27 mouse cellular contexts compared by ENCODE assay signal in genomic region chrX:139367529-139367908, GRCm38 (mm10). TPM values are rescaled to one million over a fixed set of nuclear protein-coding genes. Genes with fewer than 3 reads are reported as not detected.
DNase-seq lines count a peak whose midpoint lies in the region; ATAC-seq and TF ChIP-seq lines count a peak whose summit lies in the region.
"Had no signal": no experiment of that assay in that cellular context is flagged by ENCODE, and none has a peak within 500 bp of the region (broad histone marks: within the 10 kb centered on the region; RNA-seq: fewer than 3 reads in every experiment).

No protein-coding gene starts in this region.

- H3K4me3 ChIP-seq in intestine, embryonic 15.5 days (replicated peaks) = no peak overlapping the region
- H3K4me3 ChIP-seq in intestine, postnatal 0 days (ENCODE audit: low read depth, low read length) = no peak overlapping the region
- no peak overlapping the region for H3K4me3 ChIP-seq in lung, embryonic 15.5 days
- H3K4me3 ChIP-seq in lung, postnatal 0 days (ENCODE audit: low read depth, low read length) = no peak overlapping the region
- H3K4me3 ChIP-seq: embryonic facial prominence, embryonic 10.5 days; embryonic facial prominence, embryonic 12.5 days; forebrain, embryonic 13.5 days; forebrain, embryonic 15.5 days had no signal

- H3K9ac ChIP-seq in intestine, embryonic 15.5 days = no peak overlapping the region
- no peak overlapping the region for H3K9ac ChIP-seq in intestine, postnatal 0 days (ENCODE audit: low read depth, low read length)
- H3K9ac ChIP-seq in lung, embryonic 15.5 days = no peak overlapping the region
- no peak overlapping the region for H3K9ac ChIP-seq in lung, postnatal 0 days (replicated peaks; ENCODE audit: low read depth)
- H3K9ac ChIP-seq: embryonic facial prominence, embryonic 12.5 days; forebrain, embryonic 13.5 days; forebrain, embryonic 15.5 days had no signal

- no peaks in the 10 kb centered on the region for H3K36me3 ChIP-seq in intestine, embryonic 15.5 days
- H3K36me3 ChIP-seq in intestine, postnatal 0 days (ENCODE audit: control insufficient read depth, insufficient read depth) = no peaks in the 10 kb centered on the region
- no peaks in the 10 kb centered on the region for H3K36me3 ChIP-seq in lung, embryonic 15.5 days
- H3K36me3 ChIP-seq in lung, postnatal 0 days (ENCODE audit: insufficient read depth, low read length) = no peaks in the 10 kb centered on the region
- H3K36me3 ChIP-seq: embryonic facial prominence, embryonic 10.5 days; embryonic facial prominence, embryonic 12.5 days; forebrain, embryonic 15.5 days; G1E had no signal

- TF ChIP-seq EP300 in lung, postnatal 0 days (IDR thresholded peaks at IDR 0.05) = no peak

- H3K9me3 ChIP-seq in intestine, embryonic 15.5 days = no peaks in the 10 kb centered on the region
- H3K9me3 ChIP-seq in intestine, postnatal 0 days (ENCODE audit: control insufficient read depth) = no peaks in the 10 kb centered on the region
- H3K9me3 ChIP-seq in lung, embryonic 15.5 days = no peaks in the 10 kb centered on the region
- H3K9me3 ChIP-seq in lung, postnatal 0 days (ENCODE audit: low read length) = no peaks in the 10 kb centered on the region
- H3K9me3 ChIP-seq: embryonic facial prominence, embryonic 10.5 days; embryonic facial prominence, embryonic 12.5 days; forebrain, embryonic 13.5 days; forebrain, embryonic 15.5 days; G1E had no signal

- no peaks in the 10 kb centered on the region for H3K4me1 ChIP-seq in intestine, embryonic 15.5 days (replicated peaks)
- H3K4me1 ChIP-seq in intestine, postnatal 0 days (replicated peaks; ENCODE audit: control insufficient read depth, insufficient read depth, low read length) = no peaks in the 10 kb centered on the region
- H3K4me1 ChIP-seq in lung, embryonic 15.5 days = no peaks in the 10 kb centered on the region
- no peaks in the 10 kb centered on the region for H3K4me1 ChIP-seq in lung, postnatal 0 days (ENCODE audit: insufficient read depth, low read depth, low read length)
- H3K4me1 ChIP-seq: embryonic facial prominence, embryonic 10.5 days; embryonic facial prominence, embryonic 12.5 days; forebrain, embryonic 13.5 days; forebrain, embryonic 15.5 days had no signal

- DNase-seq in lung, postnatal 4 days = no peak
- no peak for DNase-seq in lung, postnatal 0 days (ENCODE audit: low spot score)
- no peak for DNase-seq in lung, postnatal 10 days
- DNase-seq: adrenal gland, adult 8-10 months; adrenal gland, postnatal 14 days; adrenal gland, postnatal 36 days; B cell, adult 2 months; cerebellum, adult 11-12 months; cerebellum, adult 2 months; cerebellum, adult 9-10 months; cerebellum, postnatal 10 days; cerebellum, postnatal 25 days had no signal

- ATAC-seq in intestine, embryonic 15.5 days = peak; percentile 49
- ATAC-seq in intestine, postnatal 0 days = no peak
- ATAC-seq in lung, embryonic 15.5 days (ENCODE audit: borderline replicate concordance, extremely low read depth, low FRiP score, low TSS enrichment) = peak; percentile 73
- ATAC-seq in lung, postnatal 0 days = peak; percentile 33; the same call in 1 of the 2 replicates
- ATAC-seq: activated CD4-positive, CD25-positive, alpha-beta regulatory T cell, adult 4 months; CD4-positive, CD25-positive, alpha-beta regulatory T cell, adult 4 months; forebrain, embryonic 13.5 days; forebrain, embryonic 15.5 days; Patski had no signal

- no peak for TF ChIP-seq CTCF in intestine, postnatal 0 days (IDR thresholded peaks at IDR 0.05; ENCODE audit: low read depth)
- TF ChIP-seq CTCF in lung, postnatal 0 days (IDR thresholded peaks at IDR 0.05) = no peak

- H3K27me3 ChIP-seq in intestine, embryonic 15.5 days (replicated peaks) = no peaks in the 10 kb centered on the region
- H3K27me3 ChIP-seq in intestine, postnatal 0 days (replicated peaks; ENCODE audit: control insufficient read depth, insufficient read depth, low read length) = no peaks in the 10 kb centered on the region
- H3K27me3 ChIP-seq in lung, embryonic 15.5 days = no peaks in the 10 kb centered on the region
- no peaks in the 10 kb centered on the region for H3K27me3 ChIP-seq in lung, postnatal 0 days (replicated peaks; ENCODE audit: insufficient read depth, low read length)
- H3K27me3 ChIP-seq: CH12.LX; embryonic facial prominence, embryonic 12.5 days; forebrain, embryonic 13.5 days; forebrain, embryonic 15.5 days had no signal

- H3K4me2 ChIP-seq in intestine, embryonic 15.5 days (replicated peaks) = no peak overlapping the region
- H3K4me2 ChIP-seq in intestine, postnatal 0 days (replicated peaks; ENCODE audit: low read depth) = no peak overlapping the region
- H3K4me2 ChIP-seq in lung, embryonic 15.5 days = no peak overlapping the region
- H3K4me2 ChIP-seq in lung, postnatal 0 days (replicated peaks; ENCODE audit: low read depth, low read length) = no peak overlapping the region
- H3K4me2 ChIP-seq: embryonic facial prominence, embryonic 12.5 days; forebrain, embryonic 13.5 days; forebrain, embryonic 15.5 days had no signal

- no peak overlapping the region for H3K27ac ChIP-seq in intestine, embryonic 15.5 days
- H3K27ac ChIP-seq in intestine, postnatal 0 days (ENCODE audit: low read depth, low read length) = no peak overlapping the region
- H3K27ac ChIP-seq in lung, embryonic 15.5 days = no peak overlapping the region
- H3K27ac ChIP-seq in lung, postnatal 0 days (ENCODE audit: low read length) = no peak overlapping the region
- H3K27ac ChIP-seq: embryonic facial prominence, embryonic 10.5 days; embryonic facial prominence, embryonic 12.5 days; forebrain, embryonic 13.5 days; forebrain, embryonic 15.5 days had no signal

RNA-seq across cellular contexts. Expression of gene Trap1a, which starts 34.0 kb away (rescaled TPM):
- polyA plus RNA-seq in intestine, embryonic 15.5 days (2015; fragmentation: Nextera tagmentation; extraction: Ambion mirVana) = 0.14 TPM in 1 of 2 replicates, not detected in the other
- polyA plus RNA-seq in intestine, postnatal 0 days (2015; fragmentation: Nextera tagmentation; extraction: Ambion mirVana) = not detected in 2 replicates
- polyA plus RNA-seq in lung, embryonic 15.5 days (2015; fragmentation: Nextera tagmentation; extraction: Ambion mirVana) = not detected in 2 replicates
- 0.13 TPM in 1 of 2 replicates, not detected in the other for polyA plus RNA-seq in lung, postnatal 0 days (2015; fragmentation: Nextera tagmentation; extraction: Ambion mirVana)
- polyA plus RNA-seq: activated CD4-positive, CD25-positive, alpha-beta regulatory T cell, adult 4 months; CD4-positive, CD25-positive, alpha-beta regulatory T cell, adult 4 months; cortical plate, adult 2 months; embryonic facial prominence, embryonic 10.5 days; embryonic facial prominence, embryonic 12.5 days; embryonic facial prominence, embryonic 14.5 days; forebrain, embryonic 11.5 days; forebrain, embryonic 13.5 days; forebrain, embryonic 15.5 days; G1E; Patski had no signal
